Mouse (Mus musculus) forebrain, postnatal 0 days (tissue): ENCODE measurements around the gene Vps16. TPM values are rescaled to one million over a fixed set of nuclear protein-coding genes. Genes with fewer than 3 reads are reported as not detected.

Experiments used
- ATAC-seq: fragments of 200-750 bp; cut with Nextera tagmentation; 2 replicates; pipeline ENCODE4 v1.8.0; 2017; ENCODE audit warnings: mild to moderate bottlenecking, moderate library complexity
- DNase-seq: peaks from one replicate; pipeline ENCODE4 v3.0.0-alpha.2; 2015
- H3K27ac ChIP-seq: fragments of 300-500 bp; sonication (generic); 2 replicates; pipeline ENCODE4 v1.5.1; 2014; ENCODE audit warnings: low read depth, mild to moderate bottlenecking, antibody characterized with exemption, low read length, moderate library complexity, mixed read lengths
- H3K27me3 ChIP-seq: fragments of 300-500 bp; sonication (generic); 2 replicates; pipeline ENCODE4 v1.6.1; 2014; ENCODE audit warnings: mild to moderate bottlenecking, low read length, mixed read lengths; ENCODE audit not compliant: insufficient read depth
- H3K36me3 ChIP-seq: fragments of 300-500 bp; sonication (generic); 2 replicates; pipeline ENCODE4 v1.6.1; 2014; ENCODE audit warnings: mild to moderate bottlenecking, moderate library complexity; ENCODE audit not compliant: insufficient read depth
- H3K4me1 ChIP-seq: fragments of 300-500 bp; sonication (generic); 2 replicates; pipeline ENCODE4 v1.6.1; 2014; ENCODE audit warnings: antibody characterized with exemption; ENCODE audit not compliant: insufficient read depth
- H3K4me2 ChIP-seq: fragments of 300-500 bp; sonication (generic); 2 replicates; pipeline ENCODE4 v1.6.1; 2014; ENCODE audit warnings: low read depth, mild to moderate bottlenecking, moderate library complexity
- H3K4me3 ChIP-seq: fragments of 300-500 bp; sonication (generic); 2 replicates; pipeline ENCODE4 v1.5.1; 2014; ENCODE audit warnings: low read depth, low read length, mixed read lengths
- H3K9ac ChIP-seq: fragments of 300-500 bp; sonication (generic); 2 replicates; pipeline ENCODE4 v1.6.1; 2014; ENCODE audit warnings: mild to moderate bottlenecking
- H3K9me3 ChIP-seq: fragments of 300-500 bp; sonication (generic); 2 replicates; pipeline ENCODE4 v1.6.1; 2016; ENCODE audit warnings: low read length
- CTCF ChIP-seq: sonication (generic); IDR thresholded peaks from 2 replicates; pipeline ENCODE4 v1.5.1; 2016; ENCODE audit warnings: antibody characterized with exemption, control low read depth, low read depth
- WGBS: fragments of 180-500 bp; shearing (Covaris S2); extraction: QIAGEN DNeasy Blood & Tissue Kit; methylation state at CpG from one replicate; pipeline ENCODE4 v1.1.7; 2014; 5-methylcytosine and 5-hydroxymethylcytosine counted together
- polyA plus RNA-seq: library from polyadenylated mRNA; unstranded; fragments of >200 nt; fragmentation: Nextera tagmentation; extraction: Ambion mirVana; gene quantifications from 2 replicates; pipeline ENCODE4 v1.2.1, GENCODE M21; 2015
- total RNA-seq: library from RNA; depleted of rRNA; stranded (reverse); fragments of >200 nt; gene quantifications from 2 replicates; pipeline ENCODE4 v1.2.3, GENCODE M21; 2014; rRNA removed

Gene Vps16
- total RNA-seq (78.7 and 99.8 TPM in 2 replicates), polyA plus RNA-seq (68.7 and 76.7 TPM in 2 replicates)

DNA sequence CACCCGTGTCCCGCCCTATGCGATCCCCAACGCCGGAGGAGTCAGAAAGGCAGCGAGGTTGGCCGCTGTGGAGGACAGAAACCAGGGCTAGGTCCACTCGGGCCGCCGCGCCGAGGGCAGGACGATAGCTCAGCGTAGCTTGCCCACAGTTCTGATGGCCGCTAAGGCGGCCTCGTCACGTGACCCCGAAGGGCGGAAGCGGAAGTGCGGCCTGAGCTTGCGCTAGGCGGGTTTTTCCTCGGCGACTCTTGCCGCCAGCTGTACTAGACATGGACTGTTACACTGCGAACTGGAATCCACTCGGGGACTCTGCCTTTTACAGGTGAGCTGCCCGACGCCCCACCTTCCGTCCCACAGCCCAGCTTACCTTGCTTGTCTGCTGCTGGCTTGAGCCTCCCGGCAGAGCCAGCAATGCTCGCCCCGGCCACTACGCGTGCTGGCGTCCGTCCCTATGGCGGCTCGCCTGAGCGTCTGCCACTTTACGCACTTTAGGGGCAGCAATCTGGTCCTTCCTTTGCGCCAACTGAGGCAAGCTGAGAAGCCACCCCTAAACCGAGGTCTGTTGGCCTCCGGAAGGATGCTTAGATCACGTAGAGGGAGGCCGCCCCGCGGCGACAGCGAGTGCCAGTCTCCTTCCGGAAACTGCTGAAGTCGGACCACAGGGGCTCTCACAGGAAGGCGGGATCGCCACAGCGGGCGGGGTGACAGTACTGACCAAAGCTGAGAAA lies at the start of gene Vps16, which contains the start of gene Pced1a:
Gene Vps16, plus strand, starts transcription at position 214 of the 728 bp plus-strand sequence.
Gene Pced1a, minus strand, starts transcription at position 576 of the 728 bp plus-strand sequence.
- H3K27me3 ChIP-seq = no peaks in the 10 kb centered on the region
- peaks cover 26% of the 10 kb centered on the region for H3K4me1 ChIP-seq
- TF ChIP-seq CTCF = peak; percentile 78
- no peaks in the 10 kb centered on the region for H3K9me3 ChIP-seq
- peak within 1 kb of the TSS; percentile 96 for H3K4me2 ChIP-seq
- peak within 1 kb of the TSS; percentile 83 for H3K9ac ChIP-seq
- peak within 1 kb of the TSS; percentile 96 for H3K27ac ChIP-seq
- H3K36me3 ChIP-seq = no peaks in the 10 kb centered on the region
- WGBS = 1% methylated on average over 58 of the region's 58 CpGs
- ATAC-seq (peak; percentile 96), DNase-seq (peak; percentile 97)
- H3K4me3 ChIP-seq = peak within 1 kb of the TSS; percentile 70

DNA sequence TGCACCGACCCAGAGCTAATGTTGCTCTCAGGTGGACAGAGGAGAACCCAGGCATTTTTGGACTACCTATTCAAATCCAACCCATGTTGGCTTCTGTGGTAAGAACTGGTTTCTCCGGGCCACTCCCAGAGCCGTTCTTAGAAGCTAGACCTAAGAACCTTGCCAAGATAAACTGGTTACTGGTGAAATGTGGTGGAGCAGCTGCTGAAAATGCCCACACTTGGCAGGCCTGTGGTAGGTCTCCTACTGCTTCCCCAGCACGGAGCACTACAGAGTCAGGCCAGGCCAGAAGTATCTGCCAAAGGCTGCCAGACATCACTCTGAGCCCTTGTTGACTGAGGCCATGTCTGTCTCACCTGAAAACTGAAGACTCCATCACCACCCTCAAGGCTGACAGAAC lies 49.2 kb upstream of the Vps16 start:
- Histone ChIP-seq H3K9me3 (no peaks in the 10 kb centered on the region), H3K9ac (no peak overlapping the region), H3K27ac (no peak overlapping the region), H3K4me2 (no peak overlapping the region), H3K4me1 (no peaks in the 10 kb centered on the region), H3K4me3 (no peak overlapping the region), H3K27me3 (no peaks in the 10 kb centered on the region), H3K36me3 (no peaks in the 10 kb centered on the region)
- DNase-seq = no peak
- WGBS = 73% methylated on average over 4 of the region's 4 CpGs
- ATAC-seq = no peak
- TF ChIP-seq CTCF = no peak

DNA sequence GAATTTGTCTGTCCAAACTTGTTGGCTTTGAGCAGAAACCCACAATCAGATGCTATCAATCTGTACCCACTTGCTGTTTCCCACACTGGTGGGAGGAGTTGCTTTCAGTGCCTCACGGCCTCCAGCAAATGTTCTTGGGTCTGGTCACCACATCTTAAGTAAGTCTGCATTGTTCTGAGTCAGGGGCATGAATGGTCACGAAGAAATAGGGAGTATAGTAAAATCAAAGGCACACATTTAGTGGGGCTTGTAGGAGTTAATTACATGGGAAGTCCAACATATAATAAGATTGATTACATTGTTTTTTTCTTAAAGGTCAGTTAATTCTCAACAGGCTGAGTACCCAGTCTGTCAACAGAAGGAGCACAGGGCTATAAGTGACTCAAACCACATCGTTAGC lies 40.9 kb upstream of the Vps16 start:
- 27% methylated on average over 3 of the region's 3 CpGs for WGBS

DNA sequence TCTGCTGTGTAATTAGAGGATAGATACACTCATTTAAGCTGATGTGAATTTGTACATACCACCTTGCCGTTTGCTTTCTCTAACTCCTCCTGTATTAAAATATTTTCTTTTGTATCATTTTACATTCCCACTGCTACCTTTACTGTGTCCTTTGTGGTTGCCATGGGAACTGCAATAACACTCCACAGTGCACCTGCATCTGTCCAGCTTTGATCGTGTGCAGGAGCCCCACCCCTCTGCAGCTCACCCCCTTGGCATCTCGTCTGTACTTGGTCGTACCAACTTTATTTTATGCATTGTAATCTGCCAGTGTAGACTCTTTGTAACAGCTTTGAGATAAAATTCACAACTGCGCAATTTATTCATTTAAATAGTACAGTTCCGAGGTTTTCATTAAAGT lies 40.2 kb upstream of the Vps16 start:
- H3K27ac ChIP-seq = no peak overlapping the region
- H3K9ac ChIP-seq = no peak overlapping the region
- H3K36me3 ChIP-seq = no peaks in the 10 kb centered on the region
- 50% methylated on average over 6 of the region's 6 CpGs for WGBS
- DNase-seq (no peak), ATAC-seq (no peak)
- no peaks in the 10 kb centered on the region for H3K9me3 ChIP-seq
- H3K27me3 ChIP-seq = no peaks in the 10 kb centered on the region
- no peak overlapping the region for H3K4me2 ChIP-seq
- H3K4me1 ChIP-seq = no peaks in the 10 kb centered on the region
- no peak for TF ChIP-seq CTCF
- no peak overlapping the region for H3K4me3 ChIP-seq

More for the DNA sequence above, 40.9 kb upstream of the Vps16 start:
- Histone ChIP-seq H3K4me2 (no peak overlapping the region), H3K4me1 (no peaks in the 10 kb centered on the region), H3K9ac (no peak overlapping the region), H3K9me3 (no peaks in the 10 kb centered on the region), H3K27ac (no peak overlapping the region), H3K4me3 (no peak overlapping the region), H3K36me3 (no peaks in the 10 kb centered on the region), H3K27me3 (no peaks in the 10 kb centered on the region)
- no peak for TF ChIP-seq CTCF
- no peak for ATAC-seq
- no peak for DNase-seq

DNA sequence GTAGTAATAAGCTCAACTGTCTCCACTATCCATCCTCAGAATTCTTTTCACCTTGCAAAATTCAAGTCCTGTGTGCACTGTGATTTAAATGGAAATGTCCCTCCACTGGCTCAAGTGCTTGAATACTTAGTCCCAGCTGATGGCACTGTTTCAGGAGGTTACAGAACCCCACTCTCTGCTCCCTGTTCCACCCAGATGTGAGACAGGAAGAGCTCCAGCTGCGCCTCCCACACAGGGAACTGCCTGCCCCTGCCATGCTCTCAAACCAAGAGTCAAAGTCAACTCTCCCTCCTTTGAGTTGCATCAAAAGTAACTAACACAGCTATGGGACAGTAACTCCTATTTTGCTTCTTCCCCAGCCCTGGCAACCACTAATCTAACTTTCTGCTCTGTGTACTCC lies 37.9 kb upstream of the Vps16 start:
- no peaks in the 10 kb centered on the region for H3K27me3 ChIP-seq
- H3K4me3 ChIP-seq = no peak overlapping the region
- no peak overlapping the region for H3K9ac ChIP-seq
- H3K9me3 ChIP-seq = no peaks in the 10 kb centered on the region
- no peak for ATAC-seq
- no peak for DNase-seq
- no peak overlapping the region for H3K27ac ChIP-seq
- H3K36me3 ChIP-seq = peaks cover 7% of the 10 kb centered on the region; the same call in 1 of the 2 replicates
- H3K4me2 ChIP-seq = no peak overlapping the region
- no peaks in the 10 kb centered on the region for H3K4me1 ChIP-seq
- 74% methylated on average over 1 of the region's 1 CpGs for WGBS
- TF ChIP-seq CTCF = no peak

DNA sequence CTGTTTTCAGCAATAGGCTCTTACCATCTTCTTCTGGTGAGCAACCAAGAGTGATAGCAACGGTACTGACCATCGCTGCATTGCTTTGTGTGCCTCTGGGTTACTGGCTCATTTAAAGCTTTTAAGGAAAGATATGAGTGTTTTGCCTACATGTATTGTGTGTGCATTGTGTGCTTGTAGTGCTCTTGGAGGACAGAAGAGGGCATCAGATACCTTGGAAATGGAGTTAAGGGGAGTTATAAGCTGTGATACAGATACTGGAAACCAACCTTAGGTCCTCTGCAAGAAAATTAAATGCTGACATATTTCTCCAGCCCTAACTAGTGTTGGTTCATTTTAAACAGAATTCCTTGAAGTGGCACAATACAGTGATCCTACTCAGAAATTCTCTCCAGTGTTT lies 35.3 kb upstream of the Vps16 start:
- DNase-seq = no peak
- ATAC-seq = no peak
- WGBS = 77% methylated on average over 2 of the region's 2 CpGs
- H3K27ac ChIP-seq = no peak overlapping the region
- no peak overlapping the region for H3K4me3 ChIP-seq
- H3K27me3 ChIP-seq = no peaks in the 10 kb centered on the region
- peaks cover 16% of the 10 kb centered on the region; the same call in 1 of the 2 replicates for H3K36me3 ChIP-seq
- no peak overlapping the region for H3K4me2 ChIP-seq
- H3K9me3 ChIP-seq = no peaks in the 10 kb centered on the region
- no peak overlapping the region for H3K9ac ChIP-seq
- TF ChIP-seq CTCF = peak; percentile 51
- H3K4me1 ChIP-seq = no peaks in the 10 kb centered on the region

DNA sequence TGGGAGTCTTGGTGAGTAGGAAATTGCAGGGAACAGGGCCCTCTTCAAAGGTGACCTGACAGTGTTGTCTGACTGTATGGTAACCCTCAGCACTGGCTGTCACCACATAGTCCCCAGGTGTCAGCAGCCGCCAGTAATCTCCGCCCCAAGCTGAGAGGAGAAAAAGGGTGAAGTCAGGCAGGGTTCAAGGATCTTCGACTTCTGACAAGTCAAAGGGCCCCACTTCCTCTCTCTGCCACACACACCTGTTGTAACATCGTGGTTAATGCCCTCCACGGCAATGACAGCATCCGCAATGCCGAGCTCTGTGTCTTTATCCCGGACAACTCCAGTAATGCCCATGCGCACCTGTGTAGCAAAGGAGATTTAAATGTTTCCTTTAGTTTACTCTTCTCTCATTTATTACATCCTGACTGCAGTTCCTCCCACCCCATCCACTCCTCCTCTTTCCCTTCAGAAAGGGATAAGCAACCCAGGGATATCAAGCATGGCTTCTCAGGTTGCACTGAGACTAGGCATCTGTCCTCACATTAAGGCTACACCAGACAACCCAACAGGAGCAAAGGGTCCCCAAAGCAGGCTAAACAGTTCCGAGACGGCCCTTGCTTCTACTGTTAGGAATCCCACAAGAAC lies 33.0 kb upstream of the Vps16 start:
- ATAC-seq = no peak
- Histone ChIP-seq H3K9me3 (no peaks in the 10 kb centered on the region), H3K27ac (no peak overlapping the region), H3K27me3 (no peaks in the 10 kb centered on the region), H3K36me3 (peaks cover 16% of the 10 kb centered on the region; the same call in 1 of the 2 replicates), H3K4me1 (no peaks in the 10 kb centered on the region), H3K4me2 (no peak overlapping the region), H3K9ac (no peak overlapping the region), H3K4me3 (no peak overlapping the region)
- WGBS = 89% methylated on average over 11 of the region's 11 CpGs
- DNase-seq = no peak
- no peak for TF ChIP-seq CTCF
